Mouse (Mus musculus) cerebellum, postnatal 10 days (tissue): ENCODE data around the gene Myod1.

Experiments
- DNase-seq, 2 experiments: peaks; one replicate each; pipeline ENCODE4 v3.0.0; 2021; ENCODE audit warnings: mixed read lengths in 2 of 2

The Myod1 gene

GRCm38 (mm10) chr7:46393116-46393515 lies 16.8 kb downstream of the Myod1 start:
- DNase-seq: peak; percentile 97 to 99

- DNase-seq: no peak
These were observed 17.6 kb downstream of the Myod1 start for GRCm38 (mm10) chr7:46393718-46394511.

- DNase-seq: no peak
These were observed 18.7 kb downstream of the Myod1 start for GRCm38 (mm10) chr7:46394933-46395332.

GRCm38 (mm10) chr7:46395571-46395970 lies 19.3 kb downstream of the Myod1 start:
- DNase-seq: no peak

GRCm38 (mm10) chr7:46396231-46396927 lies 20.1 kb downstream of the Myod1 start, which contains the start of gene Kcnc1:
Gene Kcnc1, plus strand, starts transcription at chr7:46396497.
- peak; percentile 93 to 94 for DNase-seq

- DNase-seq: peak; percentile 80 to 83
These were observed 20.9 kb downstream of the Myod1 start for GRCm38 (mm10) chr7:46396928-46397731.

GRCm38 (mm10) chr7:46397732-46398333 lies 21.6 kb downstream of the Myod1 start:
- DNase-seq: peak; percentile 74 to 76

GRCm38 (mm10) chr7:46398612-46399011 lies 22.3 kb downstream of the Myod1 start:
- no peak for DNase-seq

- DNase-seq: no peak
These were observed 23.4 kb downstream of the Myod1 start for GRCm38 (mm10) chr7:46399676-46400075.

- peak; percentile 77 for DNase-seq
These were observed 24.1 kb downstream of the Myod1 start for GRCm38 (mm10) chr7:46400346-46400745.

- DNase-seq: no peak
These were observed 25.3 kb downstream of the Myod1 start for GRCm38 (mm10) chr7:46401371-46402180.

- no peak for DNase-seq
These were observed 27.6 kb downstream of the Myod1 start for GRCm38 (mm10) chr7:46403616-46404485.

GRCm38 (mm10) chr7:46404756-46405155 lies 28.5 kb downstream of the Myod1 start:
- no peak for DNase-seq

GRCm38 (mm10) chr7:46408606-46409005 lies 32.3 kb downstream of the Myod1 start:
- no peak for DNase-seq

- no peak for DNase-seq
These were observed 33.0 kb downstream of the Myod1 start for GRCm38 (mm10) chr7:46409204-46409789.

GRCm38 (mm10) chr7:46410727-46411126 lies 34.5 kb downstream of the Myod1 start:
- no peak for DNase-seq

GRCm38 (mm10) chr7:46412823-46413222 lies 36.5 kb downstream of the Myod1 start:
- DNase-seq: no peak

- no peak for DNase-seq
These were observed 37.9 kb downstream of the Myod1 start for GRCm38 (mm10) chr7:46413959-46414725.

GRCm38 (mm10) chr7:46415818-46416425 lies 39.6 kb downstream of the Myod1 start:
- DNase-seq: peak; percentile 53 to 59
